Mouse (Mus musculus) liver, adult 2 months (tissue): ENCODE measurements at regions not wholly inside any gene's neighbourhood (a gene's known extent, or its start where the extent isn't known, plus 50 kb on each side); places are given as distances from the start of the nearest gene placed in this dataset.

ENCODE experiments used
- CTCF ChIP-seq: fragments of 200-500 bp; IDR thresholded peaks from 2 replicates; pipeline ENCODE4 v1.5.1; 2011; ENCODE audit warnings: low read depth, low read length, control low read depth
- POLR2A ChIP-seq: fragments of 200-500 bp; IDR thresholded peaks from 2 replicates; pipeline ENCODE4 v1.6.1; 2011; ENCODE audit warnings: low read length, control low read depth; ENCODE audit not compliant: insufficient read depth; ENCODE audit errors: extremely low read depth

DNA sequence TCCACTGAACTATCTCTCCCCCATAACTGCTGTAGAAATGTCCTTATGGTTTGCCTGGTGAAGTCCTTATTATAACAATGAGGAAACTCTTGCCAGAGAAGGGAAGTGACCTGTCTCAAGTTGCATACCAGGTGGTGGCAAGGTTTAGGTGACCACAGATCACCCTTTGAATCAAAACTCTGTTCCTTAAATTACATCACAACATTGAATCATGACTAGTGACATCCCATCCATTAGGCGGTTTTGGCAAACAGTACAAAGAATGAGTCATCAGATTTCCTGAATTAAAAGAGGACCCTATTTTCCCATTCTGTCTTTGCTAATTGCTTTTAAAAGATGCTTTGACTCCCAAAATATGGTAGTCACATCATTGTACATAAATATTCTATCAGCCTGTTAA is 168.5 kb upstream of the Pgr start:
- TF ChIP-seq CTCF (no peak), POLR2A (no peak)
